Mouse (Mus musculus) liver, embryonic 15.5 days (tissue): ENCODE results near the gene Map3k5. TPM values are rescaled to one million over a fixed set of nuclear protein-coding genes. Genes with fewer than 3 reads are reported as not detected.
A peak's percentile ranks its signal among the peaks of the same experiment; 100 is the strongest.

Experiments used
- ATAC-seq: fragments of 200-750 bp; cut with Nextera tagmentation; 2 replicates; pipeline ENCODE4 v1.8.0; 2017; ENCODE audit warnings: moderate number of reproducible peaks, mild to moderate bottlenecking, moderate library complexity; ENCODE audit not compliant: insufficient read depth
- H3K27ac ChIP-seq: fragments of 300-500 bp; sonication (generic); replicated peaks from 2 replicates; pipeline ENCODE4 v1.5.1; 2015; ENCODE audit warnings: mild to moderate bottlenecking, inconsistent platforms
- H3K27me3 ChIP-seq: fragments of 300-500 bp; sonication (generic); 2 replicates; pipeline ENCODE4 v1.6.1; 2015; ENCODE audit warnings: mild to moderate bottlenecking, inconsistent platforms
- H3K36me3 ChIP-seq: fragments of 300-500 bp; sonication (generic); replicated peaks from 2 replicates; pipeline ENCODE4 v1.6.1; 2015; ENCODE audit warnings: moderate library complexity, mild to moderate bottlenecking, inconsistent platforms
- H3K4me1 ChIP-seq: fragments of 300-500 bp; sonication (generic); replicated peaks from 2 replicates; pipeline ENCODE4 v1.6.1; 2015; ENCODE audit warnings: inconsistent platforms
- H3K4me2 ChIP-seq: fragments of 300-500 bp; sonication (generic); 2 replicates; pipeline ENCODE4 v1.6.1; 2015; ENCODE audit warnings: moderate library complexity, mild to moderate bottlenecking, inconsistent platforms
- H3K4me3 ChIP-seq: fragments of 300-500 bp; sonication (generic); replicated peaks from 2 replicates; pipeline ENCODE4 v1.5.1; 2015; ENCODE audit warnings: mild to moderate bottlenecking, inconsistent platforms
- H3K9ac ChIP-seq: fragments of 300-500 bp; sonication (generic); 2 replicates; pipeline ENCODE4 v1.6.1; 2015; ENCODE audit warnings: moderate library complexity, mild to moderate bottlenecking, inconsistent platforms
- H3K9me3 ChIP-seq: fragments of 300-500 bp; sonication (generic); replicated peaks from 2 replicates; pipeline ENCODE4 v1.6.1; 2016; ENCODE audit warnings: inconsistent platforms
- WGBS: fragments of 180-500 bp; shearing (Covaris S2); methylation state at CpG from one replicate; pipeline ENCODE4 v1.1.7; 2015; ENCODE audit warnings: mixed read lengths; ENCODE audit not compliant: insufficient replicate concordance; 5-methylcytosine and 5-hydroxymethylcytosine counted together
- polyA plus RNA-seq: library from polyadenylated mRNA; unstranded; fragments of >200 nt; fragmentation: Nextera tagmentation; extraction: Ambion mirVana; gene quantifications from 2 replicates; pipeline ENCODE4 v1.2.1, GENCODE M21; 2015

Map3k5 gene
- polyA plus RNA-seq, 1 experiment from 2014 or later: 0.79 TPM

DNA sequence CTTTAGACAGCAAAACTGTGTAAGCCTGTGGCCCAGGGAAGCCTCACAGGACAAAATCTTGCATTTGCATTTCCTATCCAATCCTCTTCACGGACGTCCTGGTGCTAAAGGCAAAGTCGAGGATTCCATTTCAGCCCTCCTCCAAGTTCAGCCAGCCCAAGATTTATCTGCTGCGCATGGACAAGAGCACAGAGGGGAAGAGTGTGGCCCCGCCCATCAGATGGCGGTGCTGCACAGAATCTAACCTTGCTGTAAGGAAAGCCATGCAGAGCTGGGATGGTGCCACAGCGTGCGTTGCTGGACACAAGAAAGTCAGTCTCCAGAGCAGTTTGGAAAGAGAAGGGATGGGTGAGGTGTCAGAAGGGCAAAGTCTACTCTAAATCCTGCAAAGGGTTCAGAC, 226.6 kb downstream of the Map3k5 start:
- Histone ChIP-seq H3K9me3 (no peaks in the 10 kb centered on the region), H3K4me2 (no peak overlapping the region), H3K4me3 (no peak overlapping the region), H3K4me1 (peaks cover 9% of the 10 kb centered on the region; the same call in 1 of the 2 replicates), H3K27me3 (no peaks in the 10 kb centered on the region), H3K9ac (no peak overlapping the region), H3K36me3 (no peaks in the 10 kb centered on the region), H3K27ac (no peak overlapping the region)
- ATAC-seq: no peak
- WGBS: 38% methylated on average over 8 of the region's 8 CpGs

DNA sequence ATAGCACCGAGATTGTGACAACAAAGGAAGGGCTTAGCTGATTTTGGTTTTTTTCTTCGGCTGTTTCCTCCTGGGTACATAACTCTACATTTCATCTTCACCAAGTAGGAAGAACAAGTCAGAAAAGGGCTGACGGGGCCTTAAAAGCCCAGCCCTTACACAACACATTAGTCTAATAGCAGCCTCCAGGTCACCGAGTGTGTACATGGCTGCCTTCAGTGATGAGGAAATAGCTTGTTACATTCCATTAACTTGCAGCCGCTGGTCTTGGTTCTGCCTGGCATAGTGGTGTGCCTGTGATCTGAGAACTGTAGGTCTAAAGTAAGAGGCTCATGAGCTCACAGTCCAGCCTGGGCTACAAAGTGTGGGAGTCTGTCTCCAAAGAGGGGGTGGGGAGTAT, 230.5 kb downstream of the Map3k5 start:
- H3K27ac ChIP-seq: no peak overlapping the region
- H3K4me1 ChIP-seq: peaks cover 22% of the 10 kb centered on the region
- H3K9me3 ChIP-seq: no peaks in the 10 kb centered on the region
- no peaks in the 10 kb centered on the region for H3K27me3 ChIP-seq
- H3K4me3 ChIP-seq: no peak overlapping the region
- 69% methylated on average over 5 of the region's 5 CpGs for WGBS
- H3K9ac ChIP-seq: no peak overlapping the region
- H3K4me2 ChIP-seq: no peak overlapping the region
- no peaks in the 10 kb centered on the region for H3K36me3 ChIP-seq
- no peak for ATAC-seq

DNA sequence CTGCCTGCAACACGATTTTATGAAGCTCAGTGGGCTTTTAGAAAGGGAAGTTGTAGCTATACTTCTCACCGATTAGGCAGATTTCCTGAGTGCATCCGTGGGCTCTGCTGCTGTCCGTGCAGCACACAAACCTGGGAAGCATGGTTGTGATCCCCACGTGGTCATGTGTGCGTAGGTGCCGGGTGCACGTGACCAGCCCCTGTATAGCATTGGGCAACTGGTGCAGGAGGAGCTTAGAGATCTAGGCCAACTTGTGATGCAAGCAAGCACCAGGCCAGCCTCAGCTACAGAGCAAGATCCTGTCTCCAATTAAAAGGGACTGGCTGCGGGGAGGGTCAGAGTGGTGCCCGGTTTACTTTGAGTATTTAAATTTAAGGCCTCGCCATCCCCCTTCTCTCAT, 232.5 kb downstream of the Map3k5 start:
- Histone ChIP-seq H3K4me1 (peaks cover 24% of the 10 kb centered on the region), H3K9me3 (no peaks in the 10 kb centered on the region), H3K9ac (no peak overlapping the region), H3K36me3 (no peaks in the 10 kb centered on the region), H3K4me3 (no peak overlapping the region), H3K27me3 (no peaks in the 10 kb centered on the region), H3K4me2 (peak overlapping the region; percentile 21; the same call in 1 of the 2 replicates), H3K27ac (no peak overlapping the region)
- peak; percentile 49; the same call in 1 of the 2 replicates for ATAC-seq
- 24% methylated on average over 11 of the region's 11 CpGs for WGBS

DNA sequence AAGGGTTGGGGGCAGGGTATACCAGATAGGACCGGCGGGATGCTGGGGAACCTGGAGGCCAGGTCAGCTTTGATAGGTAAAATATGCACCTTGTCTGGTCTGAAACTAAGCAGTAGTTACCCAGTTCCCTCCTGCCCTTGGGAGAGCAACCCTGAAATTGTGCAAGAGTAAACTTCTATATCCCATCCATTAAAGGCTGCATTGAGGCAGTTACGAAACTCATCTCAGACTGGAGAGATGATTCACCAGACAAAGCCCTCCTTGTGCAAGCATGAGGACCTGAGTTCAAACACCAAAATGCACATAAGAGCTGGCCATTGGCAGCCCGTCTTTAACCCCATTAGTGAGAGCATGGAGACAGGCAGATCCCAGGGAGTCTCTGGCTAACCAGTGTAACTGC, 233.2 kb downstream of the Map3k5 start:
- no peak; the same call in 1 of the 2 replicates for ATAC-seq
- no peak overlapping the region for H3K9ac ChIP-seq
- H3K4me3 ChIP-seq: no peak overlapping the region
- 0 out of 2 replicates have a peak overlapping the region, but pooled peaks have one; percentile 41 for H3K27ac ChIP-seq
- H3K4me2 ChIP-seq: no peak overlapping the region
- no peaks in the 10 kb centered on the region for H3K27me3 ChIP-seq
- WGBS: 58% methylated on average over 4 of the region's 4 CpGs
- no peaks in the 10 kb centered on the region for H3K36me3 ChIP-seq
- peaks cover 24% of the 10 kb centered on the region for H3K4me1 ChIP-seq
- no peaks in the 10 kb centered on the region for H3K9me3 ChIP-seq

DNA sequence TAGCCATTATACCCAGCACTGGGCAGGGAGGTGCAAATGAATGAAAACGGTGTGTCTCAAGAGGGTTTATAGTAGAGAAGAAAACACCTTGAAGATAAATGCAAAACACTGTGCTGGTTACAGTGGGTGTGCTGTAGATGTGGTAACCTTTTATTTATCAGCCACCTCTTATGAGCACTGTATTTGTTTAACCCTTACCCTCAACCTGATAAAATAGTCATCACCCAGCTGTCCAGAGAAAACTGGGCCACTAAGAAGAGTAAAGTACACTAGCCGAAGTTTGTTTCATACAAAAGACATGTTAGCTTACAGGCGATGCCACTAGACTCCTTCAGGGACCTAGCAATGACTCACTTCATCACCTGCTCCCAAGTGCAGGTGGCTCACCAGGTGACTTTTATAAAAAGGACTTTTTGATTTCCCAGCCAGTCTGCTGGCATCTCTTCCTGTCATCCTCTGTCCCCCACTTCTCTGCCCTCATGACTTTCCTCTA, 235.0 kb downstream of the Map3k5 start:
- Histone ChIP-seq H3K36me3 (no peaks in the 10 kb centered on the region), H3K9me3 (no peaks in the 10 kb centered on the region), H3K4me1 (peaks cover 24% of the 10 kb centered on the region), H3K4me3 (no peak overlapping the region), H3K4me2 (peak overlapping the region; percentile 5; the same call in 1 of the 2 replicates), H3K27me3 (no peaks in the 10 kb centered on the region), H3K27ac (peak overlapping the region; percentile 46; the same call in 1 of the 2 replicates), H3K9ac (no peak overlapping the region)
- ATAC-seq: peak; percentile 38; the same call in 1 of the 2 replicates
- WGBS: 71% methylated on average over 3 of the region's 3 CpGs

DNA sequence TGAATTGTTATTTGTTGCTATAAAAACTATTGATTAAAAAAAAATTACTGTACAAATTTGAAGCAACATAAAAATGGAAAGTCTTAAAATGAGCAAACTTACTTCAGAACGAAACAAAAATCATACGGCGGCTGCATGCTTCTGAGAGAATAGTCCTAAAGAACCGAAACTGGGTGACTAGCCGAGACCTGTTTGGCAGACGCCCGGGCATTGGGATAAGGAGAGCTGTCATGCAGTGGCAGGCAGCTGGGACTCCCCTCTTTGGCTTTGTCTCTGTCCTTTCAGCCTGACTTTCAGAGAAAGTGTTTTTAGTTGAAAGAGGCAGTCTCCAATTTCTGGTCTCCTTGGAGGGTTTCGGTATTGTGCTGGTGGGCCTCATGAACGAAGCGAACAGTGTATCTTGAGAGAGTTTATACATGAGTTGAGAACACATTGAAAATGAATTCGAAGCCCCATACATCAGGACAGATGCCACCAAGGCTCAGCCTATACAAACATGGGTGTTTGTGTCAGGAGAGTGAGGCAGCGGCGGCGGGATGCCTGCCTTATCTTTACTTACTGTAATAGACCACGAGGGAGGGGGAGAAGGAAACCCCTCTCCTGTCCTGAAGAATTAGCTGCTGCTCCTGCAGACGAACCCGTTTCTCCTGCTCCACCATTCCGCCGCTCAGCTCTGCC, 235.8 kb downstream of the Map3k5 start:
- WGBS: 26% methylated on average over 19 of the region's 19 CpGs
- Histone ChIP-seq H3K27me3 (no peaks in the 10 kb centered on the region), H3K36me3 (no peaks in the 10 kb centered on the region), H3K9me3 (no peaks in the 10 kb centered on the region), H3K4me2 (peak overlapping the region; percentile 50), H3K27ac (no peak overlapping the region), H3K4me3 (0 out of 2 replicates have a peak overlapping the region, but pooled peaks have one; percentile 2), H3K9ac (no peak overlapping the region), H3K4me1 (peaks cover 24% of the 10 kb centered on the region)
- ATAC-seq: no peak

DNA sequence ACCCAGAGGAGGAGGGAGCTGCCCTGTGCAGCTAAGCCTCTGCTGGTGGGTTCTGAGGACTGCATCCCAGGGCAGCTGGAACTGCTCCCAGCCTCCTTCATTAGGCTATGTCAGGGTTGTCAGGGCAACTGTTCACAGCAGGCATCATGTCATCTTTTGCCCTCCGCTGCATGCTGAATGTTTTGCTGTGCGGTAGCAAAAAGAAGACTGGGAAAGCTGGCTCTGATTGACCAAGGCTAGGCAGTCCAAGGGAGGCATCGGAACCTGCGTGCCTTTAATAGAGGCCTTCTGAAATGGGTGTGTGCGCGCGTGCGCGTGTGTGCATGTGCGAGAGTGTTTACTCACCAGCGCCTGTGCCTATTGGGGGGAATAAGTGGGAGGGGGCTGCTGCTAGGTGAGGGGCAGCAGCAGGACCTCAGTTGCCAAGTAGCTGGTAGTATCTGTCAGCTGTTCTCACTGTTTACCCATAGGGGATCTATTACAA, 236.4 kb downstream of the Map3k5 start:
- no peak overlapping the region for H3K27ac ChIP-seq
- H3K9me3 ChIP-seq: no peaks in the 10 kb centered on the region
- H3K27me3 ChIP-seq: no peaks in the 10 kb centered on the region
- no peak overlapping the region for H3K9ac ChIP-seq
- 69% methylated on average over 11 of the region's 11 CpGs for WGBS
- no peaks in the 10 kb centered on the region for H3K36me3 ChIP-seq
- H3K4me3 ChIP-seq: 0 out of 2 replicates have a peak overlapping the region, but pooled peaks have one; percentile 2
- peak overlapping the region; percentile 50 for H3K4me2 ChIP-seq
- ATAC-seq: peak; percentile 57
- peaks cover 24% of the 10 kb centered on the region for H3K4me1 ChIP-seq

DNA sequence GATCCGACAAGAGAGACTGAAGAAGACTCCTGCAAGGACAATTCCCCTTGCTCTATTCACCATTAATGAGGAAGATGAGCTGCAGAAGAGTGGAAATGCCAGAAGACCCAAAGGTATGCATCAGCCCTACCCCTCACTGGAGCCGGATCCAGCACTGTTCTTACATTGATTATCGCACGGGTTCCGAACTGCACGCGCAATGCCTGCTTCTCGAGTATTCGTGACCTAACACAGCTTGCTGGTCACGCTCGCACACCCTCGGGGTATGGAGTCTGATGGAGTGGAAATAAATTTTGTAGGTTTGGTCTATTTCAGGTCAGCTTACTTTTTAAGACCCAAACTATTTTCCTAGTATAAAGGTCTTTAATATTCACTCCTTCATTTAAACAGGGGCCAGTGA, 236.9 kb downstream of the Map3k5 start:
- Histone ChIP-seq H3K9ac (no peak overlapping the region), H3K27me3 (no peaks in the 10 kb centered on the region), H3K4me2 (no peak overlapping the region), H3K4me1 (peaks cover 24% of the 10 kb centered on the region), H3K27ac (no peak overlapping the region), H3K4me3 (no peak overlapping the region), H3K9me3 (no peaks in the 10 kb centered on the region), H3K36me3 (no peaks in the 10 kb centered on the region)
- no peak for ATAC-seq
- WGBS: 86% methylated on average over 12 of the region's 12 CpGs

DNA sequence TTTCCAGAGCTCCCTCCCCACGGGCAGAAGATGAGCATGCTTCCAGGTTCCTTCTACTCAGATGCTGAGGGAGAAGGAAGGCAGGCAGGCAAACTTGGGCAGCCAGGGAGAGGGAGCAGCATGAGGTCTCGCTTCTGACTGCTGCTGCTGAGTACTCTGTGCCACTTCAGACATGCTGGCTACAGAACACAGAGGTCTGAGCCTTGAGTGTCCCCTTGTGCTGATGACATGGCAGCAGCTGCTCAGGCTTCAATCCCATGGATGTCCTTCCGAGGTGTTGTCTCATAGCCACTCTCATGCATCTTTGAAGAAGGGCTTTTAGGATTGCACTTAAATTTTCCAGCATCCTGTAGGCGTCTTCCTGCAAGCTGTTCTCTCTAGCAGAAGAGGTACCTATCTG, 237.5 kb downstream of the Map3k5 start:
- Histone ChIP-seq H3K9me3 (no peaks in the 10 kb centered on the region), H3K9ac (no peak overlapping the region), H3K4me2 (no peak overlapping the region), H3K4me3 (no peak overlapping the region), H3K4me1 (peaks cover 21% of the 10 kb centered on the region), H3K27ac (no peak overlapping the region), H3K36me3 (no peaks in the 10 kb centered on the region), H3K27me3 (no peaks in the 10 kb centered on the region)
- ATAC-seq: no peak
- 59% methylated on average over 4 of the region's 4 CpGs for WGBS

DNA sequence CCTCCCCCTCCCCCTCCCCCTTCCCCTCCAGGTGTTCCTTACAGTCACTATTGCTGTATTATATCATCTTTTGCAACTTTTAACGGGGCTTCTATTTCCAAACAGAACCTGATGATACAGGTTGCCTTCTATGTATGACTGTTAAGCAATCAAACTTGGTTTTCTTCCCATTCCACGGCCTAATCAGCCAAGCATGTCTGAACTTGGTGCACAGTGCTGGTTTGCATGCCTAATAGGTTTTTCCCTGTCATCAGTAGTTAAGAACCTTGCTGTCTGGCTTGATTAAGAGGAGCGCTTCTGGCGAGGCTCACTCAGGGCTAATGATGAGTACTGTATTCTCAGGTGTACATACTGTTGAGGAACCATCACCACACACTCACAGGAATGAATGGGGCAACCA, 239.5 kb downstream of the Map3k5 start:
- Histone ChIP-seq H3K4me1 (peaks cover 21% of the 10 kb centered on the region), H3K4me2 (no peak overlapping the region), H3K27me3 (no peaks in the 10 kb centered on the region), H3K36me3 (no peaks in the 10 kb centered on the region), H3K4me3 (no peak overlapping the region), H3K9me3 (no peaks in the 10 kb centered on the region), H3K9ac (no peak overlapping the region), H3K27ac (no peak overlapping the region)
- ATAC-seq: no peak
- 71% methylated on average over 4 of the region's 4 CpGs for WGBS

DNA sequence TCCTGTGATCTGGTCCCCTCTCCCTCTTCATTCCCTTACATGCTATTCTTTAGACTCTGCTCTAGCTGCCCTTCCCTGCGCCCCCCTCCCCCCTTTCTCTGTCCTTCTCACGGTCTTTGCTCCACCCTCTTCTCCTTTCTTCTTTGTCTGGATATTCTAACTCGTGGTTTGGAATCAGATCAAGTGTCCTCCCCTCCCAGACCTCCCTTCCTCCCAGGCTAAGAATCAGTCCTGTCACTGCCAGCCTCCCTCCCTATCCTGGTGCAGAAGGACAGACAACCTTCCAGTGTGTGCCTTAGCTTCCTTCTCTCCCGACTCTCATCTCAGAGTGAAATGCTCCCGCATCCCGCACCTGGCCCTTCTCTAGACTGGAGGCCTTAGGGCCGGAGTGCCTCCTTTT, 241.8 kb downstream of the Map3k5 start:
- no peak overlapping the region for H3K9ac ChIP-seq
- no peak overlapping the region for H3K27ac ChIP-seq
- H3K4me2 ChIP-seq: no peak overlapping the region
- 60% methylated on average over 7 of the region's 7 CpGs for WGBS
- no peaks in the 10 kb centered on the region for H3K27me3 ChIP-seq
- H3K9me3 ChIP-seq: no peaks in the 10 kb centered on the region
- H3K36me3 ChIP-seq: no peaks in the 10 kb centered on the region
- ATAC-seq: no peak
- H3K4me1 ChIP-seq: peaks cover 14% of the 10 kb centered on the region
- no peak overlapping the region for H3K4me3 ChIP-seq
